Comparison of ENCODE assay signal across 24 mouse cellular contexts in the genomic region with DNA sequence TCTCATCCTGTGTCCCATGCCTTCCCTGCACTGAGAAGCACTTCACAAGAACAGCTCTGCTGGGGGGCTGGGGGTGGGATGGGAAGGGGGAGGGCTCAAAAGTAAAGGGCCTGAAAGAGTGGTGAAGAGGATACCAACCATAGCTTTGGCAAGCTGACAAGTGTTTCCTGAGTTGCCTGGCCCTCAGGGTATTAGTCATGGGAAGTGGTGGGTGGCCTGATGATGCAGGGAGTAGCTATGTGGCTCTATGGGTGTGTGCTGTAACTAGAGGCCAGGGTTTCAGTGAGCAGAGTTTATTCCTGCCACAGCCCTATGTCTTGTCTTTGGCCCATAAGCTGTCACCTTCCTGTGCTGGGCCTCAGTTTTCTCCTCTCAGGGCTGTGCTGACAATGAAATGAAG.
DNase-seq lines count a peak whose midpoint lies in the region; ATAC-seq and TF ChIP-seq lines count a peak whose summit lies in the region.
"Had no signal": no experiment of that assay in that cellular context is flagged by ENCODE, and none has a peak within 500 bp of the region (broad histone marks: within the 10 kb centered on the region; RNA-seq: fewer than 3 reads in every experiment).

No protein-coding gene starts in this region.

- DNase-seq in adrenal gland, adult 2 months, result peak; percentile 12
- DNase-seq in adrenal gland, adult 18-20 months (ENCODE audit: low spot score in 2 of 2), result no peak
- peak; percentile 30 for DNase-seq in lung, embryonic 14.5 days
- DNase-seq in lung, postnatal 36 days, result no peak
- DNase-seq in 3134 (ENCODE audit: extremely low read depth, insufficient read length, low spot score) (peak; percentile 75), Patski (ENCODE audit: low read depth, low spot score) (peak; percentile 67)
- DNase-seq: cerebellum, adult 2 months; cerebellum, postnatal 25 days; forebrain, postnatal 0 days; heart, postnatal 4 days; kidney, adult 8-10 months; kidney, postnatal 14 days; lung, adult 18-20 months; right cerebral cortex, postnatal 14 days; thymus, postnatal 25 days had no signal

- no peaks in the 10 kb centered on the region for H3K4me1 ChIP-seq in lung, embryonic 14.5 days (ENCODE audit: insufficient read depth)
- no peaks in the 10 kb centered on the region for H3K4me1 ChIP-seq in kidney, embryonic 15.5 days
- H3K4me1 ChIP-seq: midbrain, embryonic 10.5 days; neural tube, embryonic 15.5 days had no signal

- no peak overlapping the region for H3K27ac ChIP-seq in lung, embryonic 14.5 days (ENCODE audit: low read depth)
- no peak overlapping the region for H3K27ac ChIP-seq in kidney, embryonic 15.5 days
- H3K27ac ChIP-seq: embryonic facial prominence, embryonic 13.5 days; hindbrain, embryonic 14.5 days; midbrain, embryonic 10.5 days; neural tube, embryonic 15.5 days had no signal

- no peak overlapping the region for H3K9ac ChIP-seq in lung, embryonic 14.5 days
- H3K9ac ChIP-seq in kidney, embryonic 15.5 days, result no peak overlapping the region
- H3K9ac ChIP-seq: embryonic facial prominence, embryonic 13.5 days; forebrain, postnatal 0 days; hindbrain, embryonic 14.5 days; neural tube, embryonic 15.5 days had no signal

- ATAC-seq in lung, embryonic 14.5 days (ENCODE audit: insufficient read depth), result no peak
- peak; percentile 98 for ATAC-seq in Patski
- no peak for ATAC-seq in inflammation-experienced regulatory T-cells, adult 6 months
- ATAC-seq in kidney, embryonic 15.5 days (replicated peaks; ENCODE audit: low FRiP score), result no peak
- ATAC-seq: forebrain, postnatal 0 days had no signal

- TF ChIP-seq CTCF in lung, embryonic 14.5 days (IDR thresholded peaks at IDR 0.05; ENCODE audit: low read depth), result no peak
- TF ChIP-seq CTCF in Patski (IDR thresholded peaks at IDR 0.05), result no peak

- H3K36me3 ChIP-seq in lung, embryonic 14.5 days (ENCODE audit: insufficient read depth), result no peaks in the 10 kb centered on the region
- no peaks in the 10 kb centered on the region for H3K36me3 ChIP-seq in kidney, embryonic 15.5 days
- H3K36me3 ChIP-seq: embryonic facial prominence, embryonic 13.5 days; G1E; midbrain, embryonic 10.5 days; neural tube, embryonic 15.5 days had no signal

- H3K9me3 ChIP-seq in lung, embryonic 14.5 days (ENCODE audit: low read depth, low read length), result no peaks in the 10 kb centered on the region
- H3K9me3 ChIP-seq in kidney, embryonic 15.5 days (replicated peaks), result no peaks in the 10 kb centered on the region
- H3K9me3 ChIP-seq: embryonic facial prominence, embryonic 13.5 days; midbrain, embryonic 10.5 days; neural tube, embryonic 15.5 days had no signal

- no peak overlapping the region for H3K4me3 ChIP-seq in lung, embryonic 14.5 days (ENCODE audit: low read depth, low read length)
- H3K4me3 ChIP-seq in kidney, embryonic 15.5 days (replicated peaks), result no peak overlapping the region
- H3K4me3 ChIP-seq: embryonic facial prominence, embryonic 13.5 days; midbrain, embryonic 10.5 days; neural tube, embryonic 15.5 days had no signal

- POLR2A ChIA-PET in Patski (lab: Charles Lee), result no interaction called here

- in situ Hi-C loops in Patski (cut with MboI; ENCODE audit: low pct_unique_long_range_greater_than_20kb), result no loop called here

- no peaks in the 10 kb centered on the region for H3K27me3 ChIP-seq in lung, embryonic 14.5 days (ENCODE audit: insufficient read depth, low read length)
- no peaks in the 10 kb centered on the region for H3K27me3 ChIP-seq in Patski
- no peaks in the 10 kb centered on the region for H3K27me3 ChIP-seq in kidney, embryonic 15.5 days
- H3K27me3 ChIP-seq: CH12.LX; embryonic facial prominence, embryonic 13.5 days; neural tube, embryonic 15.5 days had no signal

- no peak overlapping the region for H3K4me2 ChIP-seq in lung, embryonic 14.5 days
- H3K4me2 ChIP-seq in kidney, embryonic 15.5 days, result no peak overlapping the region
- H3K4me2 ChIP-seq: embryonic facial prominence, embryonic 13.5 days; hindbrain, embryonic 14.5 days; liver, embryonic 11.5 days; neural tube, embryonic 15.5 days had no signal

- CTCF ChIA-PET in Patski (lab: Charles Lee), result no interaction called here

Comparison
In these comparisons a context has a peak if more than half of its experiments do, and no peak if none do; other contexts are left out.
1. DNase-seq: peak in adrenal gland, adult 2 months (single experiment), lung, embryonic 14.5 days (single experiment), 3134 (single experiment) and Patski (single experiment); none in adrenal gland, adult 18-20 months (0 of 2) and lung, postnatal 36 days (single experiment).